Mouse (Mus musculus) neural tube, embryonic 14.5 days (tissue): ENCODE data around the gene Oas1c. TPM values are rescaled to one million over a fixed set of nuclear protein-coding genes. Genes with fewer than 3 reads are reported as not detected.

ENCODE experiments used
- ATAC-seq: fragments of 200-750 bp; cut with Nextera tagmentation; 2 replicates; pipeline ENCODE4 v1.8.0; 2017; ENCODE audit warnings: low read depth, mild to moderate bottlenecking, moderate TSS enrichment, moderate library complexity
- H3K27ac ChIP-seq: fragments of 300-500 bp; sonication (generic); 2 replicates; pipeline ENCODE4 v1.5.1; 2014; ENCODE audit warnings: low read depth, mild to moderate bottlenecking, control low read depth, low read length, moderate library complexity, mixed read lengths
- H3K27me3 ChIP-seq: fragments of 300-500 bp; sonication (generic); 2 replicates; pipeline ENCODE4 v1.6.1; 2014; ENCODE audit warnings: low read length; ENCODE audit not compliant: control insufficient read depth, insufficient read depth
- H3K36me3 ChIP-seq: fragments of 300-500 bp; sonication (generic); 2 replicates; pipeline ENCODE4 v1.6.1; 2014; ENCODE audit warnings: low read length, mixed read lengths; ENCODE audit not compliant: control insufficient read depth, insufficient read depth
- H3K4me1 ChIP-seq: fragments of 300-500 bp; sonication (generic); 2 replicates; pipeline ENCODE4 v1.6.1; 2014; ENCODE audit warnings: low read length; ENCODE audit not compliant: control insufficient read depth, insufficient read depth
- H3K4me2 ChIP-seq: fragments of 300-500 bp; sonication (generic); 2 replicates; pipeline ENCODE4 v1.6.1; 2014; ENCODE audit warnings: mild to moderate bottlenecking, low read depth, low read length, control low read depth
- H3K4me3 ChIP-seq: fragments of 300-500 bp; sonication (generic); 2 replicates; pipeline ENCODE4 v1.5.1; 2014; ENCODE audit warnings: low read depth, low read length, control low read depth, mixed read lengths
- H3K9ac ChIP-seq: fragments of 300-500 bp; sonication (generic); replicated peaks from 2 replicates; pipeline ENCODE4 v1.6.1; 2014; ENCODE audit warnings: low read depth, mild to moderate bottlenecking, control low read depth, low read length, mixed read lengths
- H3K9me3 ChIP-seq: fragments of 300-500 bp; sonication (generic); 2 replicates; pipeline ENCODE4 v1.6.1; 2016; ENCODE audit warnings: low read length; ENCODE audit not compliant: control insufficient read depth
- WGBS: fragments of 180-500 bp; shearing (Covaris S2); extraction: QIAGEN DNeasy Blood & Tissue Kit; methylation state at CpG from one replicate; pipeline ENCODE4 v1.1.7; 2014; 5-methylcytosine and 5-hydroxymethylcytosine counted together
- polyA plus RNA-seq: library from polyadenylated mRNA; unstranded; fragments of >200 nt; fragmentation: Nextera tagmentation; extraction: Ambion mirVana; gene quantifications from 2 replicates; pipeline ENCODE4 v1.2.1, GENCODE M21; 2014

Oas1c gene
- 0.41 and 0.43 TPM in 2 replicates for polyA plus RNA-seq

DNA sequence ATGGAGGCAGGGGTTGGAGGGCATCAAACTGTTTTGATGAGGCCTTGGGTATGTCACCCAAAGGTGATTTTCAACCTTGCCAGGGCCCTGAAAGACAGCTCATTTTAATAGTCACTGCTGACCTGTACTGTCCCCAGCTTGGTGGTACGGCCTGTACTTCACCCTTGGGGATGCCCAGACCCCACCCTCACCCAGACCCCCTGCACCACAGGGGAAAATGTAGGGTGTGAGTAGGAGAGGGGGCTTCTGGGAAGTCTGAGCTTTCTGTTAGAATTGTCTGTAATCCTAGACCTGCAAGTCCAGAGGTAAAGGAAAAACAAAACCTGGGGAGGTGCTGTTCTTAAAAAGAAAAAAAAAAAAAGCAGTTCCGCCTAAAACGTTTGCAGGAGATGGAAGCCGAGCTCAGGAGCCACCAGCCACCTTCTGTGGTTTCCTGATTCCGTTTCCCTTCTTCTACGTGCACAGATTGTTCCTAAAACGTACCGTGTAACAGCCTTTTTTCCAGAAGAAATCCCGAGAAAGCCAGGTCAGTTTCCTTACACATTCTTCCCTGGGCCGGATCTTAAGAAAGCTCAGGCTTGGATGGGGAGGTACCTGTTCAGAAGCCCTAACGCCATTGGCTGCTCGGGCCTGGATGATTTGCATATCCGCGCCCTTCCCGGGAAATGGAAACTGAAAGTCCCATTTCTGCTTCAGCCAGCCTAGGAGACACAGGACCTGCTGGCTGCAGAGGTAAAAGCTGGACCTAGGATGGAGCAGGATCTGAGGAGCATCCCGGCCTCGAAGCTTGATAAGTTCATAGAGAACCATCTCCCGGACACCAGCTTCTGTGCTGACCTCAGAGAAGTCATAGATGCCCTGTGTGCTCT lies at the start of gene Oas1c:
TSS of gene Oas1c (minus strand) at position 564 of the 869 bp plus-strand sequence.
- peak within 1 kb of the TSS; percentile 32; the same call in 1 of the 2 replicates for H3K9ac ChIP-seq
- no peaks in the 10 kb centered on the region for H3K9me3 ChIP-seq
- peak within 1 kb of the TSS; percentile 49 for H3K4me2 ChIP-seq
- ATAC-seq: peak; percentile 63; the same call in 1 of the 2 replicates
- H3K36me3 ChIP-seq: no peaks in the 10 kb centered on the region
- 8% methylated on average over 18 of the region's 18 CpGs for WGBS
- H3K4me1 ChIP-seq: no peaks in the 10 kb centered on the region
- H3K27ac ChIP-seq: peak within 1 kb of the TSS; percentile 62
- peak within 1 kb of the TSS; percentile 12; the same call in 1 of the 2 replicates for H3K4me3 ChIP-seq
- no peaks in the 10 kb centered on the region for H3K27me3 ChIP-seq

GRCm38 (mm10) chr5:120861121-120861520 lies 48.8 kb upstream of the Oas1c start, which contains the start of gene Oas1h:
Gene Oas1h, plus strand, starts transcription at chr5:120861421.
- no peaks in the 10 kb centered on the region for H3K4me1 ChIP-seq
- H3K36me3 ChIP-seq: no peaks in the 10 kb centered on the region
- no peak within 1 kb of the TSS for H3K4me2 ChIP-seq
- no peak for ATAC-seq
- WGBS: 61% methylated on average over 4 of the region's 4 CpGs
- H3K4me3 ChIP-seq: no peak within 1 kb of the TSS
- no peak within 1 kb of the TSS for H3K9ac ChIP-seq
- no peaks in the 10 kb centered on the region for H3K27me3 ChIP-seq
- no peak within 1 kb of the TSS for H3K27ac ChIP-seq
- H3K9me3 ChIP-seq: no peaks in the 10 kb centered on the region

DNA sequence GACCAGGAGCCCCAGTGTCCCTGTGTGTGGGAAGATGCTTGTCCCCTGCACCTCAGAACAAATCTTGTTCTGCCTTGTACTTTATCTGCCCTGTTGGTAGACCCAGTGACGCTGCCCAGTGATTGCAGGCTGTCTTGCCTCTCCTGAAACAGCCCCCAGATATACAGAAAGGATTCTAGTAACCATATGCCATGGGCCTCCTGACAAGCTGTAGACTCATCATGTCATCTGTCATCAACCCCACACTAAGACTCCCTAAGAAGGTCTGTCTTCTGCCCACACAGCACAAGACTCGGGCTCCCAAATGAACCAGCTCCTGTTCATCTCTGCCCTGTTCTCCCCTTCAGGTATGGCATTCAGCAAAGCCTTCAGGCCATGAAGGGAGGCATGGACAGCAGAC lies 46.9 kb upstream of the Oas1c start:
- Histone ChIP-seq H3K36me3 (no peaks in the 10 kb centered on the region), H3K27me3 (no peaks in the 10 kb centered on the region), H3K4me1 (no peaks in the 10 kb centered on the region), H3K4me3 (no peak overlapping the region), H3K27ac (no peak overlapping the region), H3K9ac (no peak overlapping the region), H3K4me2 (no peak overlapping the region), H3K9me3 (no peaks in the 10 kb centered on the region)
- no peak for ATAC-seq
- WGBS: 75% methylated on average over 2 of the region's 2 CpGs

GRCm38 (mm10) chr5:120849601-120850136 lies 37.4 kb upstream of the Oas1c start:
- no peaks in the 10 kb centered on the region for H3K36me3 ChIP-seq
- H3K4me1 ChIP-seq: no peaks in the 10 kb centered on the region
- H3K4me3 ChIP-seq: no peak overlapping the region
- H3K9ac ChIP-seq: no peak overlapping the region
- H3K9me3 ChIP-seq: no peaks in the 10 kb centered on the region
- no peak overlapping the region for H3K4me2 ChIP-seq
- 69% methylated on average over 3 of the region's 3 CpGs for WGBS
- no peak overlapping the region for H3K27ac ChIP-seq
- ATAC-seq: no peak
- no peaks in the 10 kb centered on the region for H3K27me3 ChIP-seq

DNA sequence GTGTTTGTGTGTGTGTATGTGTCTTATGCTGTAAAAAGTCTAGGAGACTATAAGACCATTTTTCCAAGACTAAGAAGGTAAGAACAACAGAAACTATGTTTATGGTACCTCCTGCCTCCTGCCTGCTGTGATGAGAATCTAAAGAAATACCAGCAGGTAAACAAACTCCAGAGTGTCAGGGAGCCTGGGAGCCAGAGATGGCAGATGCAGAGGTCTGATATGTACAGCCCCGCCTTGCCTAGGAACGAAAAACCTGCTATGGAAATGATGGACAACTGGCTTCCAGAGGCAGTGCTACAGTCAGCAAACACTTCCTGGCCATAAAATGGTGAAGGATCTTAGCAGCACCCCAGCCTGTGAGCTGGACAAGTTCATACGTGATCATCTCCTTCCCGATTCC lies 34.8 kb upstream of the Oas1c start, which contains the start of gene Oas1f:
TSS of gene Oas1f (plus strand) at position 301 of the 400 bp plus-strand sequence.
- H3K9ac ChIP-seq: no peak within 1 kb of the TSS
- no peak within 1 kb of the TSS for H3K27ac ChIP-seq
- no peaks in the 10 kb centered on the region for H3K4me1 ChIP-seq
- no peak for ATAC-seq
- WGBS: 72% methylated on average over 4 of the region's 4 CpGs
- no peaks in the 10 kb centered on the region for H3K27me3 ChIP-seq
- H3K36me3 ChIP-seq: no peaks in the 10 kb centered on the region
- no peak within 1 kb of the TSS for H3K4me3 ChIP-seq
- H3K4me2 ChIP-seq: no peak within 1 kb of the TSS
- no peaks in the 10 kb centered on the region for H3K9me3 ChIP-seq

DNA sequence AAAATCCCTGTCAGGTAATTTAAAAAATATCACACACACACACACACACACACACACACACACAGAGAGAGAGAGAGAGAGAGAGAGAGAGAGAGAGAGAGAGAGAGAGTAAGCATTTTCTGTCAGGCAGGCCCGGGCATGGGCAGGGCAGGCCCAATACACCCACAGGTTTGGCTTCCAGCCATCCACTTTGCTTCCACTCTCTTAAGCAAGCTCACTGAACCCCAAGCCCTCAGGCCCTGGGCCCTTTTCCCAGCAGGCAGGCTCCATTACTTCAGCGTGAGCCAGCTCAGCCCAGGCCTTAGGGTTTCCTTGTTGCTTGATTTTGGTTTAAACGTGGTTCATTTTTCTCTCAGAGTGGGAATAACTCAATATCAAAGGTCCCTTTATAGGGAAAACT lies 32.4 kb upstream of the Oas1c start:
- Histone ChIP-seq H3K4me3 (no peak overlapping the region), H3K27me3 (no peaks in the 10 kb centered on the region), H3K4me2 (no peak overlapping the region), H3K27ac (no peak overlapping the region), H3K9me3 (no peaks in the 10 kb centered on the region), H3K36me3 (no peaks in the 10 kb centered on the region), H3K4me1 (no peaks in the 10 kb centered on the region), H3K9ac (no peak overlapping the region)
- no peak for ATAC-seq
- WGBS: 74% methylated on average over 3 of the region's 3 CpGs

DNA sequence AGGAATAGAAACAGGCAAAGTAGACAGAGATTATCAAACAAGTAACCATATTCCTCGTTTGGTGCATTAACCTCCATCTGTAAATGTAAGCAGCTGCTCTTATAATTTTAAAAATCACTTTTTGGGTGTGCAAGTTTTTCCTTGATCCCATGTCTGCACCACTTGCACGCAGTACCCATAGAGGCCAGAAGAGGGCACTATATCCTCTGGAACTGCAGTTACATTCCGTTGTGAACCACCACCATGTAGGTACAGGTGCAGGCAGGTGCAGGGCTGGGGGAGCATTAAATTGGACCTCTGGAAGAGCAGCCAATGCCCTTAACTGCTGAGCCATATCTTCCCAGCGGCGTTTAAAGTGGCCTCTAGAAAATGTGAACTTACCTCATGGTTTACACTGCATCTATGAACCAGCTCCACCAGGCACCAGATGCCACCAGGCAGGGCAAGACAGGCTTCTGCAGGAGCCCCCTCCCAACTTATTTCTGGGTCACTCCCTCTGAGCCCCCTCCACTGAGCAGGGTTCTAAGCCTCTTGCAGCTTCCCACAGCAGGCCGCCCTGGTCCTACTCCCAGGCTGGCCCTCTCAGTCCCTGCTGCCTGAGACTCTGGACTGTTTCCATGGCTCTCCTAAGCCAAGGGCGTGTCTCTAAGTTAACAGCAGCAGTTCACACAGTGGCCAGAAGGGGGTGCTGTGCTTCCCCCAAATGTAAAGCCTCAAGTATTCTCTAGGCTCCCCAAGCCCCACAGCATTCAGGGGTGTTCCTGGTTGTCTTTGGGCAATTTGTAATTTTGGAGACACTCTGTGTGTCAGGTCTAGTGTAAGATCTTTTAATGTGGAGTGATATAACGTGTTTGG lies 24.6 kb upstream of the Oas1c start:
- Histone ChIP-seq H3K9me3 (no peaks in the 10 kb centered on the region), H3K27me3 (peaks cover 2% of the 10 kb centered on the region; the same call in 1 of the 2 replicates), H3K4me1 (no peaks in the 10 kb centered on the region), H3K4me2 (no peak overlapping the region), H3K4me3 (no peak overlapping the region), H3K9ac (no peak overlapping the region), H3K27ac (no peak overlapping the region), H3K36me3 (no peaks in the 10 kb centered on the region)
- 8% methylated on average over 8 of the region's 8 CpGs for WGBS
- ATAC-seq: no peak

DNA sequence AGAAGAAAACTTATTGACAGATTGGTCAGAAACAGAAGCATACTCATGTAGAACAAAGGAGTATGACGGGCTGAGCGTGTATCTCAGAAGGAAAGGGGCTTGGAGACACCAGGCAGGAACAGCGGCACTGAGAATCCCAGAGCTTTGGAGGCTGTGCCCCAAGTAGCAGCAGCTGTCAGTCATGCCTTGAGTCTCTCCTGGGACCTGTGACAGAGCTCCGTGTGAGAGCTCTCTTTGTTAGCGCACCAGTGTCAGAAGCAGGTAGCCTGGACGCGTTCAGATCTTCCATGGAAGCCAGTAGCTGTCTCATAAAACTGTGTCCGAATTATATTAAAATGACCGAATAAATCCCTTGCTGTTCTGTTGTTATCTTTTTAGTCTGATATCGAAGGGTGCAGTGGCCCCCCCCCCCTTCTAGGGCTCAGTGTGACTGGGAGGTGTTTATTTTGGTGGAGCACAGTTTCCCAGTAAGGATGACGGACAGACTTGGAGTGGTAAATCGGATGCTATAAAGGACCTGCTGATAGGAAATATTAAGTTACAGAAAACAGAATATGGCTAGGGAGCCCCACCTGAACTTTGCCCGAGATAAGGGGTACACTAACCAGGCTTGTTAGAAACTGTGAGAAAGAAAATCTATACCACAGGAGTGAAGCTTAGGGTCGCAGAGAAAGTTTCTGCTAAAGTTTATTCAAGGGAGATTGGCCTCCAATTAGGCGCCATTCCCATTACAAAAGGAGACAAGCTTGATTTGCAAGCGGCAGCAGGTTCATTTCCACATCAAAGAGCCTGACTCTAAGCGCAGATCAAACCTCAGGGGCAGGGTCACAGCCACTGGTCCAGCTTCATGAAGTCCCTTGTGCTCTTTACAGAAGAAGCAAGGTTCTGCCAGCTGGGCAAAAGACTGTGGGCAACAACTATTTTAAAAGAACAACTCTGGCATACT lies 21.3 kb upstream of the Oas1c start:
- Histone ChIP-seq H3K27ac (no peak overlapping the region), H3K27me3 (peaks cover 2% of the 10 kb centered on the region; the same call in 1 of the 2 replicates), H3K36me3 (no peaks in the 10 kb centered on the region), H3K4me3 (no peak overlapping the region), H3K9me3 (no peaks in the 10 kb centered on the region), H3K4me2 (peak overlapping the region; percentile 28; the same call in 1 of the 2 replicates), H3K4me1 (no peaks in the 10 kb centered on the region), H3K9ac (no peak overlapping the region)
- 10% methylated on average over 17 of the region's 17 CpGs for WGBS
- ATAC-seq: no peak
